Mouse (Mus musculus) testis, adult 2 months (tissue): Measurements from ENCODE around the gene Tbxas1. TPM values are rescaled to one million over a fixed set of nuclear protein-coding genes. Genes with fewer than 3 reads are reported as not detected.
A peak's percentile ranks its signal among the peaks of the same experiment; 100 is the strongest.

Source experiments
- H3K27ac ChIP-seq: fragments of 200-500 bp; 2 replicates; pipeline ENCODE4 v1.5.1; 2012; ENCODE audit warnings: low read depth, low read length; ENCODE audit not compliant: control insufficient read depth, insufficient read depth
- H3K27me3 ChIP-seq: fragments of 200-500 bp; 2 replicates; pipeline ENCODE4 v1.6.1; 2012; ENCODE audit warnings: mild to moderate bottlenecking, low read length, moderate library complexity; ENCODE audit not compliant: control insufficient read depth, insufficient read depth
- H3K36me3 ChIP-seq: fragments of 200-500 bp; 2 replicates; pipeline ENCODE4 v1.6.1; 2012; ENCODE audit warnings: mild to moderate bottlenecking, low read length; ENCODE audit not compliant: control insufficient read depth, insufficient read depth
- H3K4me1 ChIP-seq: fragments of 200-500 bp; 2 replicates; pipeline ENCODE4 v1.6.1; 2012; ENCODE audit warnings: low read length; ENCODE audit not compliant: control insufficient read depth, insufficient read depth
- H3K4me3 ChIP-seq: fragments of 200-500 bp; 2 replicates; pipeline ENCODE4 v1.5.1; 2012; ENCODE audit warnings: low read depth, mild to moderate bottlenecking, low read length, moderate library complexity, mixed read lengths; ENCODE audit not compliant: control insufficient read depth
- CTCF ChIP-seq: fragments of 200-500 bp; IDR thresholded peaks from 2 replicates; pipeline ENCODE4 v1.5.1; 2012; ENCODE audit warnings: low read depth, mild to moderate bottlenecking, inconsistent platforms, low read length, moderate library complexity; ENCODE audit not compliant: control insufficient read depth, insufficient read depth, insufficient replicate concordance
- POLR2A ChIP-seq: fragments of 200-500 bp; IDR thresholded peaks from 2 replicates; pipeline ENCODE4 v1.6.1; 2012; ENCODE audit warnings: low read depth, mild to moderate bottlenecking, inconsistent platforms, low read length, moderate library complexity; ENCODE audit not compliant: control insufficient read depth
- polyA plus RNA-seq: library from polyadenylated mRNA; depleted of rRNA; stranded (reverse); fragments of >200 nt; gene quantifications from 2 replicates; pipeline ENCODE4 v1.2.3, GENCODE M21; 2012

The Tbxas1 gene
- polyA plus RNA-seq, 1 experiment, result 0.16 TPM

- Histone ChIP-seq H3K4me1 (peaks cover 5% of the 10 kb centered on the region), H3K27ac (no peak overlapping the region), H3K36me3 (no peaks in the 10 kb centered on the region), H3K4me3 (no peak overlapping the region), H3K27me3 (no peaks in the 10 kb centered on the region)
- TF ChIP-seq CTCF, result no peak
- TF ChIP-seq POLR2A, result no peak
These were observed 4.2 kb upstream of the Tbxas1 start for GRCm38 (mm10) chr6:38871051-38871450.

- Histone ChIP-seq H3K36me3 (no peaks in the 10 kb centered on the region), H3K27me3 (no peaks in the 10 kb centered on the region), H3K4me3 (no peak overlapping the region), H3K27ac (no peak overlapping the region), H3K4me1 (peaks cover 8% of the 10 kb centered on the region)
- TF ChIP-seq CTCF, result no peak
- no peak for TF ChIP-seq POLR2A
These were observed 1.9 kb upstream of the Tbxas1 start for GRCm38 (mm10) chr6:38873316-38873715.

- peak overlapping the region; percentile 47; the same call in 1 of the 2 replicates for H3K4me3 ChIP-seq
These were observed 1.2 kb upstream of the Tbxas1 start for GRCm38 (mm10) chr6:38874035-38874434.

GRCm38 (mm10) chr6:38874565-38875257 is 493 bp upstream of the Tbxas1 start:
- Histone ChIP-seq H3K4me3 (peak overlapping the region; percentile 96), H3K27ac (peak overlapping the region; percentile 12), H3K4me1 (peaks cover 8% of the 10 kb centered on the region), H3K27me3 (no peaks in the 10 kb centered on the region), H3K36me3 (no peaks in the 10 kb centered on the region)
- TF ChIP-seq POLR2A (no peak), CTCF (no peak)

More at GRCm38 (mm10) chr6:38874035-38874434, 1.2 kb upstream of the Tbxas1 start:
- Histone ChIP-seq H3K36me3 (no peaks in the 10 kb centered on the region), H3K4me1 (peaks cover 8% of the 10 kb centered on the region), H3K27ac (no peak overlapping the region), H3K27me3 (no peaks in the 10 kb centered on the region)
- no peak for TF ChIP-seq POLR2A
- TF ChIP-seq CTCF, result no peak

- H3K27ac ChIP-seq, result peak within 1 kb of the TSS; percentile 85
- H3K4me3 ChIP-seq, result peak within 1 kb of the TSS; percentile 96
These were observed 1.1 kb downstream of the Tbxas1 start, which contains the start of gene Hipk2 for GRCm38 (mm10) chr6:38876071-38876911. Gene Hipk2 (minus strand): TSS chr6:38876165.

GRCm38 (mm10) chr6:38877674-38878073 is 2.5 kb downstream of the Tbxas1 start:
- TF ChIP-seq POLR2A (no peak), CTCF (no peak)
- Histone ChIP-seq H3K36me3 (no peaks in the 10 kb centered on the region), H3K4me3 (no peak overlapping the region), H3K27me3 (no peaks in the 10 kb centered on the region), H3K27ac (no peak overlapping the region), H3K4me1 (peaks cover 8% of the 10 kb centered on the region)

More at GRCm38 (mm10) chr6:38876071-38876911, 1.1 kb downstream of the Tbxas1 start, which contains the start of gene Hipk2:
- H3K27me3 ChIP-seq, result no peaks in the 10 kb centered on the region
- H3K4me1 ChIP-seq, result peaks cover 8% of the 10 kb centered on the region
- H3K36me3 ChIP-seq, result no peaks in the 10 kb centered on the region
- TF ChIP-seq CTCF, result no peak
- TF ChIP-seq POLR2A, result 0 out of 2 replicates have a peak, but pooled peaks have one; percentile 2

- H3K27me3 ChIP-seq, result no peaks in the 10 kb centered on the region
- H3K36me3 ChIP-seq, result no peaks in the 10 kb centered on the region
- H3K4me3 ChIP-seq, result no peak overlapping the region
- TF ChIP-seq CTCF (no peak), POLR2A (no peak)
- H3K27ac ChIP-seq, result no peak overlapping the region
- H3K4me1 ChIP-seq, result peaks cover 3% of the 10 kb centered on the region
These were observed 6.3 kb downstream of the Tbxas1 start for GRCm38 (mm10) chr6:38881468-38881867.
